Mouse (Mus musculus) stomach, postnatal 0 days (tissue): ENCODE data around the gene Col25a1.

Experiments used
- CTCF ChIP-seq: IDR thresholded peaks from 2 replicates; pipeline ENCODE4 v1.5.1; 2016; ENCODE audit warnings: antibody characterized with exemption, low read depth, mild to moderate bottlenecking, moderate library complexity
- EP300 ChIP-seq: optimal IDR thresholded peaks from 2 replicates; pipeline ENCODE3; 2016; ENCODE audit warnings: antibody characterized with exemption

DNA sequence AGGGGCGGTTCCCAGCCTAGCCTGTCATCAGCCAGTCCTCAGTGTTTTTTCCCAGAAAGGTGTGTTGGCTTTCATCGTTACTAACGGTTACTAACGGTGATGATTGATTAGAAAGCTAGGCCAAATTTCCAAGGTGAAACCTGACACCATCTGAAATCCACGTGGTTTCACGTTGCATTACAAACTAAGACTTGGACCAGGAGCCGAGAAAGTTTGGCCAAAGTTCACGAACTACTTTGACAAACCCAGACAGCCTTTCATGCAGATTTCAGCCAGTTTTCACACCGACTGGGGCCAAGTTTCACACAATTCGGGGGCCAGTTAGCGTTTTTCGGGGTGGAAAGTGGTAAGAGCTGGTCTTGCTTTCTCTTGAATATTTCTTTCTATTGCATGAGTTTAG, 309.4 kb downstream of the Col25a1 start:
- no peak for TF ChIP-seq CTCF
- TF ChIP-seq EP300, result no peak
